Mouse (Mus musculus): ENCODE data around the gene Aacs.
A peak's percentile ranks its signal among the peaks of the same experiment; 100 is the strongest.
"Not testable (repeated sequence)": the region's sequence is repeated elsewhere in the genome, so short reads cannot be mapped to it uniquely, and the experiment has no call there.

The Aacs gene

GRCm38 (mm10) chr5:125475601-125476285 is at the start of gene Aacs:
TSS of gene Aacs (plus strand) at chr5:125475814.
- DNase-seq, result peak; percentile 94 to 95

- no peak for DNase-seq
Observed at GRCm38 (mm10) chr5:125426343-125426742, 49.3 kb upstream of the Aacs start.

DNA sequence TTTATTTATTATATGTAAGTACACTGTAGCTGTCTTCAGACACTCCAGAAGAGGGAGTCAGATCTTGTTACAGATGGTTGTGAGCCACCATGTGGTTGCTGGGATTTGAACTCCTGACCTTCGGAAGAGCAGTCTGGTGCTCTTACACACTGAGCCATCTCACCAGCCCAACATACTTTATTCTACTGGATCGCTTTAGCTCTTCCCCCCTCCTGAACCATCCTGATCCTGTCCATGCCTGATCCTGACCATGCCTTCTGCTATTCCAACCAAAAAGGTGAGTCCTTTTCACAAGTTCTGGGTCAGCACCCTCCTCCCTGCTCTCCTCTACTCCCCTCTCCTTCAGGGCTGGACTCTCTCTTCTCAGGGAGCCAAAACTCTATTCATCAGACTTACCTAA is 43.3 kb upstream of the Aacs start:
- not testable (repeated sequence) for DNase-seq

DNA sequence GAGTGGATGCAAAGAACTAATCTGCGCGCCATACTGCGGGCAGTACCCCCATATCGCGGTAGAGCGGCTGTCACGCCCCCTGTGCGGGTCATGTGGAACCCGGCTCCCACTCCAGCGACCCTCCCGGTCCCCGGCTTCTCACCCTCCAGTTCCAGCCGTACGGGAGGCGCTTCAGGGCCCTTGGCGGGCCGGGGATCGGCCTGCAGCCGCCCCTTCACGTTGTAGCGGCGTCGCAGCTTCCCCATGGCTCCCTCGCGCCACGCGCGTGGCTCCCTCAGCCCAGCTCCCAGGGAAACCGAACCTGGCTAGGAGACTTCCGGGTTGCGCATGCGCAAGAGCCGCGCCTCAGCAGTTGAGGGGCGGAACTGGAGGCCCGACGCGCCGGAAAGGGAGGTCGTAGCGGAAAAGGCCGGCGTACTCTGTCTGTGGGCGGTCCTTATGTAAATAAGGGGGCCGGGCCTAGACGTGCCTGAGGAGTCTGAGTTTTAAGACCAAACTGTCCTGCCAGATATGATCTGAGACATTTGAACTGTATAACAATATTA is 41.7 kb upstream of the Aacs start, which contains the start of gene Dhx37:
Dhx37 (minus strand) TSS at position 329 of the 545 bp plus-strand sequence.
- peak; percentile 84 to 88 for DNase-seq

DNA sequence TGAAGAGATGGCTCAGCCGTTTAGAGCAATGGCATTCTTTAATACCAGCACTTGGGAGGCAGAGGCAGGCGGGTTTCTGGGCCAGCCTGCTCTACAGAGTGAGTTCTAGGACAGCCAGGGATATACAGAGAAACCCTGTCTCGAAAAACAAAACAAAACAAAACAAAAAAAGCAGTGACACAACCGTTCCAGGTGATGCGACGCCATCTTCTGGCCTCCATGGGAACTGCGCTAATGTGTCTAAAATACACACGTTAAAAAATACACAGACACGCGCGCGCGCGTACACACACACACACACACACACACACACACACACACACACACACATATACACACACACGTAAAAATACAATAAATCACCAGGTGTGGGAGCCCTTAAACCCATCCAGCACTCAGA is 41.3 kb upstream of the Aacs start:
- not testable (repeated sequence) for DNase-seq

DNA sequence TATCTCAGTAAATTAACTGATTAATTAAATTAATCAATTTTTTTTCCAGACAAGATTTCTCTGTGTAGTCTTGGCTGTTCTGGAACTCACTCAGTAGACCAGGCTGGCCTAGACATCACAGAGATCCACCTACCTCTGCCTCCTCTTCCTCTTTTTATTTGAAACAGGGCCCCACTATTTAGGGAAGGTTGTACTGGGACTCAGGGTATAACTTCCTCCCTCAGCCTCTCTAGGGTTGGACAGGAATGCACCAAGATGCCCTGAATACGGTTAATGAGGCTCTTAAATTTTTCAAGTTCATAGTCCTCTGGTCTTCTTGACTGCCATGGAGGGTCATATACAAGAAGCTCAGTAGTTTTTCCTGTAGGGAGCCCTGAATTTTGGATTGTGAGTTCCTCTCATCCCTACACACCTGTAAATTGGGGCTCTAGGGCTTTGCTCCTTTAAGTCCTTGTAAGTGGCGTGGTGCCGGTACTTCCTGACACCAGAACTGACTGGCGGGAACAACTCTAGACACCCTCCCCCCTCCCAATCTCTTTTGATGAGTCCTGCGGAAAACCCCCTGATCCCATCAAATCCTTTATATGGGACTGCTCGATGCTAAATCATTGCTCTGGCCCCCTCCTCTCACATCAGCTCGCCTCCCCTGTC is 34.9 kb upstream of the Aacs start:
- DNase-seq, result no peak

DNA sequence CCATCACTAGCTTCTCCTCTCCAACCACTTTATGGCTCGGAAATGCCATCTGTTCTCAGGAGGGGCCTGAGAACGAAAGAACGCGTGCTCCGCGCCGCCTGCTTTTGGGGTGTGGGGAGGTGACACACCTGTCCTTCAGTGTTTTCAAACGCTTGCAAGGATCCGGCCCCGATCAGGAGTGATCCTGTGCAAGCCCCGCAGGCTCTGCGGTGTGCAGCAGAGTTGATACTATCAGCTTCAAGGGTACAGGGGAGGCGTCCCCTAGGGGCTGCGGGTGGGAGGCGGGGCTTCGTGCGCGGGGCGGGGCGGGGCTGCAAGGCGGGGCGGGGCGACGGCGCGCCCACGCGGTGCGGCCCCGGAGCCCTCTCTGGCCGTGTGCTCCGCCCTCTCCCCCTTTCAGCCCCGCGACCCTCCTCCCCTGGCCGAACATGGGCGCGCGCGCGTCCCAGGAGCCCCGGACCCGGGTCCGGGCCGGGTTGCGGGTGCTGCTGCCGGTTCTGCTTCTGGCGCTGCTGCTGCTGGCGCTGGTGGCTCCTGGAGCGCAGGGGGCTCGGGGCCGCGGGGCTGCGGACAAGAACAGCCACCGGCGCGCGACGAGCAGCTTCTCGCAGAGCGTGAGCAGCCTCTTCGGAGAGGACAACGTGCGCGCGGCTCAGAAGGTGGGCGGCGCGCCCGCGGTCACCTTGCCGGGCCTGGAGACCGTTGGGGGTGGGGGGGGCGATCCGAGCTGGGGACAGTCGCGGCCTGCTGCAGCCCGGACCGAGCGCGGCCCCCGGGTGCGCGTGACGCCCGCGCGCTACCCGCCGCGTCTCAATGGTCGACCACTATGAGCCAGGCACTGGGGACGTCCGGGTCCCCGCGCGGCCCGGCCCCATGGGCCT is 34.1 kb upstream of the Aacs start, which contains the start of gene Bri3bp:
Bri3bp (plus strand) TSS at position 335 of the 881 bp plus-strand sequence.
- DNase-seq, result peak; percentile 59 to 70

DNA sequence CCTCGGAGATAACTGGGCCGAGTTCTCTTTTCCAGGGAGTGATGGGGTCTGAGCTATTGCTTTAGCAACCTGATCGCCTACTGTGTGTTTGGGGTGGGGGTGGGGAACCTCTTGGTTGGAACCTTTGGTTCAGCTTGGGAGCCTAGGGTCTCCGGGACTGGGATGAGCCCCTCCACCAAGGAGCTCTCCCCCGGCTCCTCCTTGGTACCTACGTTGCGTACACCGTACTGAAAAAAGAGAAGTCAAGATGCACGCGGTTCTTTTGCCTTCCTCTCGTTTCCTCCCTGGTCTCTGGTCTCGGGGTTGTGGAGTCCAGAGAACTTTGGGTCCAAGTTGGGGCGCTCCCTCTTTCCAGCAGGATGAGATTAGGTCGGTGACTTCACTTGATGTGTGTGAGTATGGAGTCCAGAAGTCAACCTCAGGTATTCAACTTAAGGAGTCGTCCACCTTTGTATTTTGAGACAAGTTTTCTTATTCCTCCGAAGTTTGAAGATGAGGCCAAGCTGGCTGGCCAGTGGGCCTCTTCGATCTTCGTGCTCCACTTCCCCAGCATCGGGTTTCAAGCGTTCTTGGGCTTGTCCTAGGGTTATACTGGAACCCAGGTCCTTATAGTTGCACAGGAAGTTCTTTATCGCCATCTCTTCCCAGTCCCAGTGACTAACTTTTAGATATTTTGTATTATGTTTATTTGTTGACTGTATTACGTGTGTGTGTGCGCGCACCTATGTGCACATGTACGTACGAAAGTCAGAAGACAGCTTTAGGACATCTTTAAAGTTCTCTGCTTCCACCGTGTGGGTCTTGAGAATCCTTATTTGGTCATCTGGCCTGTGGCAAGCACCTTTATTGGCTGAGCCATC is 33.2 kb upstream of the Aacs start:
- no peak for DNase-seq

DNA sequence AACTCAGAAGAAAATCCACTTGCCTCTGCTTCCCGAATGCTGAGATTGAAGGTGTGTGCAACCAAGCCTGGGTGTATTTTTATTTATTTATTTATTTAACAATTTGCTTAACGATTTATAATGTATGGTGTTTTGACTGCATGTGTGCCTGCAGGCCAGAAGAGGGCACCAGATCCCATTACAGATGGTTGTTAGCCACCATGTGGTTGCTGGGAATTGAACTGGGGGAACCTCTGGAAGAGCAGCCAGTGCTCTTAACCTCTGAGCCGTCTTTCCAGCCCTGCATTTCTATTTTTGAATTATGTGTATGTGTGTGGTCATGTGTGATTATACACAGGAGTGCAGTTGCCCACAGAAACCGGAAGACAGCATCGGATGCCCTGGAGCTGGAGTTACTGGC is 32.3 kb upstream of the Aacs start:
- DNase-seq, result no peak

GRCm38 (mm10) chr5:125443915-125444314 is 31.7 kb upstream of the Aacs start:
- no peak for DNase-seq

DNA sequence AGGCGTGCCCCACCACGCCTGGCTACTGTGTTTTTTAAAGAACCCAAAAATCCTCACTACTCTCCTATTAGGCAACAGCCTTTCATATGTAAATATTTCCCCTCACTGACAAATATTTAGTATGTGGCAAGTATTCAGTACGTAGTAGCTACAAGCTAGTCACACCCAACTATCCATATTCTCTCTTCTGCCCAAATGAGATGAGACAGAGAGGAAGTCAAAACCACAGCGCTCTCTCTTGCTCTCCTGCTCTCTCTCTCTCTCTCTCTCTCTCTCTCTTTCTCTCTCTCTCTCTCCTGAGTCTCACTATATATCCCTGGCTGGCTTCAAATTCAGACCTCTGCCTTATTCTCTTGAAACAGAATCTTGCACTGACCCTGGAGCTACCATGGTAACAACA is 31.1 kb upstream of the Aacs start:
- no peak for DNase-seq

- DNase-seq, result no peak
Observed at GRCm38 (mm10) chr5:125446344-125446743, 29.3 kb upstream of the Aacs start.

- DNase-seq, result no peak
Observed at GRCm38 (mm10) chr5:125448026-125448425, 27.6 kb upstream of the Aacs start.

DNA sequence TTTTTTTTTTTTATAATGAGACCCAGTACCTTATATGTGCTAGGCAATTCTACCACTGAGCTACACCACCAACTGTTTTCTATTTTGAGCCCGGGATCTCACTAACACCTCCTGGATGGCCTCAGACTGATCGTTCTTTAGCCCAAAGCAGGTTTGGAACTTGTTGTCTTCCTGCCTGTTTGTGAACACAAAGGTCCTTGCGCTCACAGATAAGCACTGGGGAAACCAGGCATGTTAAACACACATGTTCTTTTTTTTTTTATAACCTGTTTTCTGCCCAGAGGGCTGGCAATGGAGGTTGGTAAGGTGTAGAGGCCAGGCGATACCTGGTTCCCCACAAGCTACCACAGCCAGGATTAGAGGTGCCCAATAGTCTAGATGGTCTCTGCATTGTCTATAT is 27.0 kb upstream of the Aacs start:
- DNase-seq, result no peak

GRCm38 (mm10) chr5:125449306-125449705 is 26.3 kb upstream of the Aacs start:
- DNase-seq, result no peak

DNA sequence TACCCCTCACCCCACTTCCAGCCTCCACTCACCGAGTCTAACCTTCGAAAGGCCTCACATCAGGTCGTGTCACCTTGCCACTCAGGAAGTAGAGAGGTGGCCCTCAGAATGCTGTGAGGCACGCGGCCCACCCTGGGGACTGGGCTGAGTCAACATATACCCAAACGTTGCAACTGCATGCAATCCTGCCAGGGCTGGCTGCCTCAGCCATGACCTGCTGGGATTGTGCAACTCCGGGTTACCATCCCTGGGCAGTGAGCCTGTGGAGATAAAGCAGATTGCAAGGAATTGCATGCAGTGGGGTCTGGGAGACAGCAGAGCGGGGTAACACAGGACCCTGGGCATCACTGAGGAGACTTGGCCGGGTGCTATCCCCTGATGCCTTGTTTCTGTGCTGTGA is 23.0 kb upstream of the Aacs start:
- DNase-seq, result no peak

DNA sequence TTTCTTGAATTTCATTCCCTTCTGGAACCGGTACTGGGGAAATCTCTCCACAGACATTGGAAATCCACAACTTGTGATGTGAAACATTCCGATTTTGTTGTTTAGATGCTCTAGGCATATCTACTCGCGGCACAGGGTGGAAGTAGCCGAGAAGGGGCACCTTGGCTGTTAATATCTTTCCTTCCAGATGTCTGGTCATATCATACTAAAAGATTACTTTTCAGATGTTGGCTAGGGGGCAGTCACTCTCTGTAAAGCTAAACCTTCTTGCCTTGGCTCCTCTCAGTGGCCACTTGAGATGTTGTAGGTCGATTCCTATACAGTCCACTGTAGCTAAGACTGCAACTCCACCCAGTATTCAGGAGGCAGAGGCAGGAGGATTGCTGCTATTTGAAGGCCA is 19.5 kb upstream of the Aacs start:
- no peak for DNase-seq

- DNase-seq, result no peak
Observed at GRCm38 (mm10) chr5:125457538-125457937, 18.1 kb upstream of the Aacs start.

GRCm38 (mm10) chr5:125460574-125460973 is 15.0 kb upstream of the Aacs start:
- no peak for DNase-seq

DNA sequence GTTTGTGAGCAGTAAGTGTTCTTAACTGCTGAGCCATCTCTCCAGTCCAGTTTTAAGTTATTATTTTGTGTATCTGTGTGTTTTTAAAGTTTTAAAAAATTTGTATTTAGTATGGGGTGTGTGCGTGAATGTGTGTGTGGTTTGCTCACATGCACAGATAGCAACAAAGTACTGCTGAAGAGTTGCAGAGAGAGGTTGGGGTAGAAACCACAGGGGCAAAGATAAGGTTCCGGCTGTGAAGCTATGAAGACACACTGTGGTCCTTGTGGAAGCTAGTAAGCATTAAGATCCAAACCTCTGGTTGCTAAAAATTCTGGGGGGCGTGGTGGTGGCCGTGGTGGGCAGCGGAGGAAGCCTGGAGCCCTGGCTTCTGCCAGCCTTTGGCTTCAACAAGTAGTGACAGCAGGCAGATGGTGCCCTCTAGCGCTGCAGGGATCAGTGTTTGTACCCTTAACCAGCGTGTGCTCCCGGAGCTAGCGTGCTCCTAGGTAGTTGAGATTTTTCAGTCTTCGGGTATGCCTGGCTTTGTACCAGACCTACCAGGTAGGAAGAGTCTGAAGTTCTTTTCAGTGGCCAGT is 13.7 kb upstream of the Aacs start:
- peak; percentile 41 to 44 for DNase-seq

DNA sequence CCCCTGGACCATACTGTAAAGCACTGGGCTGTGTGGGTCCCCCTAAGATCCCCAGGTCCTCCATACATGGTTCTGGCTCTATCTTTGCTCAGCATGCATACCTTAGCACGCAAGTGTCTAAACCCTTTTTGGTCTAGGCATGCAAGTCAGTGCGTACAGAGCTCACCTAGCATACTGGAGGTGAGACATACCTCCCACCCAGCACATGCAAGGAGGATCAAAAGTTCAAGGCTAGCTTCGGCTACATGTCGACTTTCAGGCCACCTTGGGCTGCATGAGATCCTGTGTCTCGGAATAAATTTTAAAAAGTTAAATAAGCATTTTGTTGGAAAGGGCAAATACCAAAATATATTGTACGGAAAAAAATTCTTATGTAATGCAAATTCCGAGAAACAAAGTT is 10.4 kb upstream of the Aacs start:
- DNase-seq, result no peak

DNA sequence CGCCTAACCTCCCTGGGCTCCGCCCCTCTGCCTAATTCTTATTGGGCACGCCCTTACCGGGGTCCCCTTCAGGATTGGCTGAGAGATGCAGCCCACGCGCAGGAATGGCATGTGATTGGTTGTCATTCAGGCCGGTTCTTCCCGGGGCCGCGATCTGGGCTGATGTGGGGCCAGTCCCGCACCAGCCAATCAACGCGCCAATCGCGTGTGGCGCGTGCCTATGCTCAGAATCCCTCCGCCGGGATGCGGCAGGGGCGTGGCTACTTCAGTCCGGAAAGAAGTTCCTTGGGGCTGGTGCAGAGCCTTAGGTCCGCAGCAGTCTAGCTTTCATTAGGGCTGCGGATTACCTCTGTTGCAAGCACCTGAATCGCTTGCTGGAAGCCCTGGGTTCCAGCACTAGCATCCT is 9.9 kb upstream of the Aacs start:
- DNase-seq, result peak; percentile 96 to 97

All from thymus, adult 18-20 months (tissue).